Mouse (Mus musculus) C2C12 (cell line): ENCODE data around the gene Prkab1. TPM values are rescaled to one million over a fixed set of nuclear protein-coding genes. Genes with fewer than 3 reads are reported as not detected.

ENCODE experiments used
- H3K27me3 ChIP-seq: one replicate; pipeline ENCODE4 v1.6.1; 2011; ENCODE audit not compliant: control insufficient read depth, insufficient read depth, insufficient read length
- H3K36me3 ChIP-seq: one replicate; pipeline ENCODE4 v1.6.1; 2011; ENCODE audit not compliant: control insufficient read depth, insufficient read depth
- H3K4me3 ChIP-seq: one replicate; pipeline ENCODE4 v1.5.1; 2011; ENCODE audit warnings: mild to moderate bottlenecking, control low read depth; ENCODE audit not compliant: poor library complexity, insufficient read depth, severe bottlenecking
- H3K79me2 ChIP-seq: one replicate; pipeline ENCODE4 v1.6.1; 2011; ENCODE audit not compliant: control insufficient read depth, insufficient read depth
- H3K79me3 ChIP-seq: one replicate; pipeline ENCODE4 v1.6.1; 2011; ENCODE audit warnings: low read depth, control low read depth
- H3ac ChIP-seq: one replicate; pipeline ENCODE3; 2011; ENCODE audit warnings: low read depth; ENCODE audit not compliant: control insufficient read depth, insufficient read length
- CEBPB ChIP-seq: IDR thresholded peaks from one replicate; pipeline ENCODE4 v1.6.1; 2011; ENCODE audit warnings: low read depth, mild to moderate bottlenecking, control low read depth, moderate library complexity
- CTCF ChIP-seq: IDR thresholded peaks from one replicate; pipeline ENCODE4 v1.5.1; 2011; ENCODE audit not compliant: control insufficient read depth, insufficient read depth, insufficient read length
- FOSL1 ChIP-seq: IDR thresholded peaks from one replicate; pipeline ENCODE4 v1.8.0; 2011; ENCODE audit warnings: mild to moderate bottlenecking, low read length; ENCODE audit not compliant: poor library complexity, insufficient read depth, severe bottlenecking
- MAX ChIP-seq: IDR thresholded peaks from one replicate; pipeline ENCODE4 v1.6.1; 2011; ENCODE audit warnings: mild to moderate bottlenecking, control low read depth
- MYOD1 ChIP-seq: IDR thresholded peaks from one replicate; pipeline ENCODE4 v1.6.1; 2011; ENCODE audit warnings: low read depth; ENCODE audit not compliant: control insufficient read depth, insufficient read length
- MYOG ChIP-seq: IDR thresholded peaks from one replicate; pipeline ENCODE4 v1.6.1; 2011; ENCODE audit not compliant: control insufficient read depth, insufficient read length; ENCODE audit errors: extremely low read depth
- USF1 ChIP-seq: IDR thresholded peaks from one replicate; pipeline ENCODE4 v1.6.1; 2011; ENCODE audit warnings: low read depth, mild to moderate bottlenecking, control low read depth, moderate library complexity
- polyA plus RNA-seq: library from polyadenylated mRNA; unstranded; fragments of >200 nt; fragmentation: generic; extraction: Trizol; gene quantifications from one replicate; pipeline ENCODE4 v1.2.1, GENCODE M21; 2012; ENCODE audit warnings: missing spikeins

Prkab1 gene
- polyA plus RNA-seq, 1 experiment, result 48.6 TPM

- Histone ChIP-seq H3K79me2 (no peaks in the 10 kb centered on the region), H3K27me3 (peaks cover 10% of the 10 kb centered on the region), H3K79me3 (no peaks in the 10 kb centered on the region), H3K4me3 (no peak overlapping the region), H3ac (no peak overlapping the region), H3K36me3 (no peaks in the 10 kb centered on the region)
- no peak for TF ChIP-seq MYOG
- no peak for TF ChIP-seq CEBPB
- TF ChIP-seq FOSL1, result no peak
- TF ChIP-seq MYOD1, result no peak
- TF ChIP-seq MAX, result no peak
- TF ChIP-seq CTCF, result peak; percentile 51
These were observed 6.9 kb upstream of the Prkab1 start for GRCm38 (mm10) chr5:116031190-116031577.

DNA sequence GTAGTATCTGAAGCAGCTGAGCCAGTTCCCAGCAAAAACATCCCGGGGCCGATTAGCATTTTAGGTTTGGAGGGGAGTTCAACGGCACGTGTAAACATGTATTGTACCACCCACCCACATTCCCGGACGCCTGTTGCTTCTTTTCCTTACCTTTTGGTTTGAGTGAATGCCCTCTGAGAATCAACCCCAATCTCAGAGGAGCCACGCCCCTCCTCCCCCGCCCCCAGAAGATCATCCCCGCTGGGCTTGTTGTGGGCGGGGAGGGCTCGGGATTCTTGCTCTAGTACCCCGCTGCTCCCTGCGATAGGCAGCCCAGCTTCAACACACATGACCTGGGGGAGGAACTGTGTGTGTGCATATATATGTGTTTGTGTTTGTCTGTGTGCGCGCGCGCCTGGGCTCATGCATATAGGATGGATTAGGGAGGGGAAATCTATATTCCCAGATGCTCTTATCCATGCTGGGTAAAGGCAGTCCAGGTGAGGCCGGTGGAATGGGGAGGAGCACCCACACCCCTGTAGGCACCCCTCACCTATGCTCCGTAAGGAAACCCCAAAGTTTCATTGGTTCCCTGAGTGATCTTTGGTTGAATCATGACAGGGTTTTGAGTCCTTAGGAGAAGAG is 6.4 kb upstream of the Prkab1 start:
- H3K79me3 ChIP-seq, result no peaks in the 10 kb centered on the region
- no peaks in the 10 kb centered on the region for H3K36me3 ChIP-seq
- H3K27me3 ChIP-seq, result peaks cover 6% of the 10 kb centered on the region
- no peak overlapping the region for H3K4me3 ChIP-seq
- H3ac ChIP-seq, result no peak overlapping the region
- no peaks in the 10 kb centered on the region for H3K79me2 ChIP-seq
- no peak for TF ChIP-seq CTCF
- no peak for TF ChIP-seq USF1
- no peak for TF ChIP-seq MAX
- TF ChIP-seq MYOD1, result no peak
- no peak for TF ChIP-seq CEBPB
- no peak for TF ChIP-seq FOSL1
- TF ChIP-seq MYOG, result no peak

- Histone ChIP-seq H3K4me3 (no peak overlapping the region), H3K27me3 (peaks cover 3% of the 10 kb centered on the region), H3K79me2 (peaks cover under 1% of the 10 kb centered on the region), H3K79me3 (no peaks in the 10 kb centered on the region), H3ac (no peak overlapping the region), H3K36me3 (no peaks in the 10 kb centered on the region)
- no peak for TF ChIP-seq USF1
- TF ChIP-seq MYOD1, result no peak
- TF ChIP-seq CTCF, result no peak
- TF ChIP-seq FOSL1, result no peak
- TF ChIP-seq MYOG, result no peak
These were observed 4.8 kb upstream of the Prkab1 start for GRCm38 (mm10) chr5:116029071-116029470.

- Histone ChIP-seq H3K79me2 (peaks cover 25% of the 10 kb centered on the region), H3K27me3 (no peaks in the 10 kb centered on the region), H3K4me3 (no peak overlapping the region), H3ac (no peak overlapping the region), H3K79me3 (peaks cover 23% of the 10 kb centered on the region), H3K36me3 (peaks cover 15% of the 10 kb centered on the region)
- no peak for TF ChIP-seq MYOG
- TF ChIP-seq CTCF, result no peak
- no peak for TF ChIP-seq MYOD1
- TF ChIP-seq MAX, result no peak
- no peak for TF ChIP-seq USF1
- TF ChIP-seq FOSL1, result no peak
- TF ChIP-seq CEBPB, result no peak
These were observed 2.3 kb upstream of the Prkab1 start for GRCm38 (mm10) chr5:116026561-116026960.

GRCm38 (mm10) chr5:116026107-116026506 is 1.8 kb upstream of the Prkab1 start:
- peaks cover 30% of the 10 kb centered on the region for H3K79me2 ChIP-seq
- H3K27me3 ChIP-seq, result no peaks in the 10 kb centered on the region
- no peak for TF ChIP-seq CTCF
- TF ChIP-seq MAX, result no peak
- TF ChIP-seq MYOD1, result no peak
- TF ChIP-seq USF1, result no peak
- TF ChIP-seq CEBPB, result no peak
- TF ChIP-seq FOSL1, result no peak
- no peak for TF ChIP-seq MYOG
- no peak overlapping the region for H3ac ChIP-seq
- H3K4me3 ChIP-seq, result no peak overlapping the region
- peaks cover 18% of the 10 kb centered on the region for H3K36me3 ChIP-seq
- peaks cover 24% of the 10 kb centered on the region for H3K79me3 ChIP-seq
